In genomic region chr13:15227641-15228040, GRCm38 (mm10) we compare ENCODE assay signal across 21 mouse cellular contexts.
"Had no signal": no experiment of that assay in that cellular context is flagged by ENCODE, and none has a peak within 500 bp of the region (broad histone marks: within the 10 kb centered on the region; RNA-seq: fewer than 3 reads in every experiment).

No protein-coding gene starts in this region.

- H3K4me3 ChIP-seq: heart, adult 2 months; heart, embryonic 12.5 days; hindbrain, embryonic 13.5 days; hindbrain, embryonic 15.5 days; limb, embryonic 13.5 days; limb, embryonic 15.5 days; liver, embryonic 12.5 days had no signal

- H3K27ac ChIP-seq: heart, adult 2 months; hindbrain, embryonic 13.5 days; hindbrain, embryonic 15.5 days; hindbrain, postnatal 0 days; limb, embryonic 13.5 days; limb, embryonic 15.5 days; liver, embryonic 12.5 days had no signal

- H3K27me3 ChIP-seq: heart, embryonic 12.5 days; hindbrain, embryonic 13.5 days; hindbrain, embryonic 15.5 days; limb, embryonic 13.5 days; limb, embryonic 15.5 days; liver, embryonic 12.5 days had no signal

- H3K9me3 ChIP-seq: heart, embryonic 12.5 days; hindbrain, embryonic 13.5 days; hindbrain, embryonic 15.5 days; limb, embryonic 13.5 days; limb, embryonic 15.5 days; liver, embryonic 12.5 days had no signal

- H3K36me3 ChIP-seq: heart, embryonic 12.5 days; hindbrain, embryonic 13.5 days; hindbrain, embryonic 15.5 days; limb, embryonic 13.5 days; limb, embryonic 15.5 days; liver, embryonic 12.5 days had no signal

- H3K9ac ChIP-seq: heart, embryonic 12.5 days; hindbrain, embryonic 13.5 days; hindbrain, embryonic 15.5 days; limb, embryonic 13.5 days; limb, embryonic 15.5 days; liver, embryonic 12.5 days had no signal

- ATAC-seq: hindbrain, postnatal 0 days; intestine, embryonic 16.5 days; liver, embryonic 12.5 days had no signal

- DNase-seq: gastrocnemius, postnatal 14 days; gastrocnemius, postnatal 36 days; heart, adult 11 months; heart, adult 2 months; heart, postnatal 14 days; heart, postnatal 36 days; kidney, adult 11 months; kidney, adult 8-10 months; kidney, postnatal 14 days; kidney, postnatal 36 days; layer of hippocampus, adult 9-11 months; layer of hippocampus, postnatal 36 days; left cerebral cortex, postnatal 4 days had no signal

- H3K4me2 ChIP-seq: heart, embryonic 12.5 days; hindbrain, embryonic 13.5 days; hindbrain, embryonic 15.5 days; limb, embryonic 13.5 days; limb, embryonic 15.5 days; liver, embryonic 12.5 days had no signal

- H3K4me1 ChIP-seq: heart, embryonic 12.5 days; hindbrain, embryonic 13.5 days; hindbrain, embryonic 15.5 days; limb, embryonic 13.5 days; limb, embryonic 15.5 days; liver, embryonic 12.5 days had no signal
